Mouse (Mus musculus): Measurements from ENCODE around the gene Pdzd9.
"Not testable (repeated sequence)": the region's sequence is repeated elsewhere in the genome, so short reads cannot be mapped to it uniquely, and the experiment has no call there.

GRCm38 (mm10) chr7:120713951-120714350 lies 43.8 kb upstream of the Pdzd9 start:
- TF ChIP-seq CTCF (IDR thresholded peaks at IDR 0.05; ENCODE audit: insufficient read depth, low read length); POLR2A (IDR thresholded peaks at IDR 0.05; ENCODE audit: borderline replicate concordance, extremely low read depth, low read depth, low read length): not testable (repeated sequence)
